Mouse (Mus musculus): ENCODE results near the gene Cfap74.
"Not testable (repeated sequence)": the region's sequence is repeated elsewhere in the genome, so short reads cannot be mapped to it uniquely, and the experiment has no call there.

DNA sequence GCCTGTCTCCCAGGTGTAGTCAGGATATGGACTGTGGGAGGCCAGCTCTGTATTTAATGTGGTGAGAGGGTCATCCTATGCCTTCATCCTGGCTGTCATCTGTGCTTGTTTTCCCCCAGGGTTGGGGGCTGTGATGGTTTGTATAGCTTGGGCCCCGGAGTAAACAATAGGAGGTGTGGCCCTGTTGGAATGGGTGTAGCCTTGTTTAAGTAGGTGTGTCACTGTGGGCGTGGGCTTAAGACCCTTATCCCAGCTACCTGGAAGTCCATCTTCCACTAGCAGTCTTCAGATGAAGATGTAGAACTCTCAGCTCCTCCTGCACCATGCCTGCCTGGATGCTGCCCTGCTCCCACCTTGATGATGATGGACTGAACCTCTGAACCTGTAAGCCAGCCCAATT is 64.8 kb downstream of the Cfap74 start:
- TF ChIP-seq POLR2A (IDR thresholded peaks at IDR 0.05; ENCODE audit: insufficient read depth, low read depth, low read length); CTCF (IDR thresholded peaks at IDR 0.05); EP300 (IDR thresholded peaks at IDR 0.05; ENCODE audit: insufficient read depth, low read depth, low read length): not testable (repeated sequence)
